Mouse (Mus musculus): ENCODE measurements around the gene Dcst2.
A peak's percentile ranks its signal among the peaks of the same experiment; 100 is the strongest.

Dcst2 gene

GRCm38 (mm10) chr3:89360237-89360636, 1.5 kb upstream of the Dcst2 start:
- DNase-seq (ENCODE audit: low spot score in 2 of 2), result no peak

GRCm38 (mm10) chr3:89364631-89365030, 2.9 kb downstream of the Dcst2 start:
- no peak for DNase-seq (ENCODE audit: low spot score in 2 of 2)

- no peak for DNase-seq (ENCODE audit: low spot score in 2 of 2)
Measured at GRCm38 (mm10) chr3:89365153-89365485, 3.3 kb downstream of the Dcst2 start, which contains the start of gene Dcst1. Gene Dcst1, minus strand, starts transcription at chr3:89365253.

- no peak for DNase-seq (ENCODE audit: low spot score in 2 of 2)
Measured at GRCm38 (mm10) chr3:89365486-89366414, 4.0 kb downstream of the Dcst2 start.

- DNase-seq (ENCODE audit: low spot score in 2 of 2), result no peak
Measured at GRCm38 (mm10) chr3:89367338-89367737, 5.6 kb downstream of the Dcst2 start.

- no peak for DNase-seq (ENCODE audit: low spot score in 2 of 2)
Measured at GRCm38 (mm10) chr3:89373581-89374231, 11.9 kb downstream of the Dcst2 start.

- DNase-seq (ENCODE audit: low spot score in 2 of 2), result no peak
Measured at GRCm38 (mm10) chr3:89377831-89378230, 16.1 kb downstream of the Dcst2 start.

GRCm38 (mm10) chr3:89378394-89379067, 16.8 kb downstream of the Dcst2 start:
- DNase-seq (ENCODE audit: low spot score in 2 of 2), result peak; percentile 72 to 76

- peak in 1 of 2 experiments; percentile 36 for DNase-seq (ENCODE audit: low spot score in 2 of 2)
Measured at GRCm38 (mm10) chr3:89379388-89380131, 17.8 kb downstream of the Dcst2 start.

GRCm38 (mm10) chr3:89380291-89380690, 18.5 kb downstream of the Dcst2 start:
- no peak for DNase-seq (ENCODE audit: low spot score in 2 of 2)

- DNase-seq (ENCODE audit: low spot score in 2 of 2), result no peak
Measured at GRCm38 (mm10) chr3:89380711-89381110, 18.9 kb downstream of the Dcst2 start.

GRCm38 (mm10) chr3:89381233-89381632, 19.5 kb downstream of the Dcst2 start:
- DNase-seq (ENCODE audit: low spot score in 2 of 2), result no peak

GRCm38 (mm10) chr3:89382033-89382882, 20.5 kb downstream of the Dcst2 start:
- DNase-seq (ENCODE audit: low spot score in 2 of 2), result no peak

GRCm38 (mm10) chr3:89382950-89383349, 21.2 kb downstream of the Dcst2 start:
- no peak for DNase-seq (ENCODE audit: low spot score in 2 of 2)

- no peak for DNase-seq (ENCODE audit: low spot score in 2 of 2)
Measured at GRCm38 (mm10) chr3:89383651-89384255, 22.0 kb downstream of the Dcst2 start.

GRCm38 (mm10) chr3:89384331-89385076, 22.7 kb downstream of the Dcst2 start:
- DNase-seq (ENCODE audit: low spot score in 2 of 2), result no peak

GRCm38 (mm10) chr3:89385451-89385850, 23.7 kb downstream of the Dcst2 start:
- no peak for DNase-seq (ENCODE audit: low spot score in 2 of 2)

- DNase-seq (ENCODE audit: low spot score in 2 of 2), result no peak
Measured at GRCm38 (mm10) chr3:89386438-89387420, 25.0 kb downstream of the Dcst2 start.
